Mouse (Mus musculus): Measurements from ENCODE around the gene Chst8. TPM values are rescaled to one million over a fixed set of nuclear protein-coding genes. Genes with fewer than 3 reads are reported as not detected.
A peak's percentile ranks its signal among the peaks of the same experiment; 100 is the strongest.

Gene Chst8
- total and polyA plus RNA-seq, 3 experiments = 0.22 TPM; not detected in 2

DNA sequence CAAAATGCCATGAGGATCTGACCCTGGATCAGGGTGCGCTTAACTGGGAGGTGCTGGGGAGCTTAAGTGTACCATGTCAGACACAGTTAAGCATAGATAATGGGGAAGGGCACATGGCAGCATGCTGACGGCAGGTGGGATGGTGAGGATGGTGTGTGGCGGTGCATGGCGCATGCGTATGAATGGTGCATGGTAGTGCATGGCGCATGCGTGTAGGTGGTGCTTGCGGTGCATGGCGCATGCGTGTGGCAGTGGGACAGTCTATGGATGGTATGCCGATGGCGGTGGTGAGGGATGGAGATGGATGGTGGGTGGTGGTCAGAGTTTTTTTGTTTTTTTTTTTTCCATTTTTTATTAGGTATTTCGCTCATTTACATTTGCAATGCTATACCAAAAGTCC, 118.6 kb downstream of the Chst8 start:
- Histone ChIP-seq H3K4me3 (ENCODE audit: low read depth, low read length) (peak overlapping the region; percentile 36; the same call in 1 of the 2 replicates), H3K9me3 (replicated peaks) (peaks cover 91% of the 10 kb centered on the region), H3K36me3 (replicated peaks) (no peaks in the 10 kb centered on the region), H3K4me1 (ENCODE audit: insufficient read depth, low read depth, low read length) (no peaks in the 10 kb centered on the region), H3K27me3 (ENCODE audit: insufficient read depth, low read length) (no peaks in the 10 kb centered on the region)
- no peak for TF ChIP-seq GATA1 (IDR thresholded peaks at IDR 0.05; ENCODE audit: borderline replicate concordance, low read length)
- no peak for TF ChIP-seq CTCF (IDR thresholded peaks at IDR 0.05; ENCODE audit: low read depth, low read length)
- TF ChIP-seq POLR2AphosphoS5 (IDR thresholded peaks at IDR 0.05; ENCODE audit: insufficient replicate concordance, low read depth, low read length) = no peak
- TF ChIP-seq TAL1 (conservative IDR thresholded peaks at IDR 0.05; ENCODE audit: low read depth, low read length) = no peak
- TF ChIP-seq GATA2 (IDR thresholded peaks at IDR 0.05; ENCODE audit: borderline replicate concordance, low read depth, low read length) = no peak
- no peak for ATAC-seq (ENCODE audit: extremely low read depth, insufficient number of reproducible peaks, low FRiP score, poor library complexity, severe bottlenecking)
- DNase-seq (ENCODE audit: low spot score) = no peak

GRCm38 (mm10) chr7:34693072-34693471, 119.4 kb downstream of the Chst8 start:
- H3K36me3 ChIP-seq (replicated peaks) = no peaks in the 10 kb centered on the region
- H3K27me3 ChIP-seq (ENCODE audit: insufficient read depth, low read length) = no peaks in the 10 kb centered on the region
- H3K4me3 ChIP-seq (ENCODE audit: low read depth, low read length) = no peak overlapping the region
- peaks cover 90% of the 10 kb centered on the region for H3K9me3 ChIP-seq (replicated peaks)
- H3K4me1 ChIP-seq (ENCODE audit: insufficient read depth, low read depth, low read length) = no peaks in the 10 kb centered on the region; the same call in 1 of the 2 replicates
- no peak for ATAC-seq (ENCODE audit: extremely low read depth, insufficient number of reproducible peaks, low FRiP score, poor library complexity, severe bottlenecking)
- DNase-seq (ENCODE audit: low spot score) = no peak
- no peak for TF ChIP-seq GATA2 (IDR thresholded peaks at IDR 0.05; ENCODE audit: borderline replicate concordance, low read depth, low read length)
- no peak for TF ChIP-seq TAL1 (conservative IDR thresholded peaks at IDR 0.05; ENCODE audit: low read depth, low read length)
- TF ChIP-seq CTCF (IDR thresholded peaks at IDR 0.05; ENCODE audit: low read depth, low read length) = no peak
- no peak for TF ChIP-seq POLR2AphosphoS5 (IDR thresholded peaks at IDR 0.05; ENCODE audit: insufficient replicate concordance, low read depth, low read length)
- TF ChIP-seq GATA1 (IDR thresholded peaks at IDR 0.05; ENCODE audit: borderline replicate concordance, low read length) = no peak

GRCm38 (mm10) chr7:34690111-34690510, 122.4 kb downstream of the Chst8 start:
- no peak for ATAC-seq (ENCODE audit: extremely low read depth, insufficient number of reproducible peaks, low FRiP score, poor library complexity, severe bottlenecking)

GRCm38 (mm10) chr7:34689028-34689427, 123.5 kb downstream of the Chst8 start:
- ATAC-seq (ENCODE audit: extremely low read depth, insufficient number of reproducible peaks, low FRiP score, poor library complexity, severe bottlenecking) (no peak), DNase-seq (ENCODE audit: low spot score) (no peak)
- Histone ChIP-seq H3K4me1 (ENCODE audit: insufficient read depth, low read depth, low read length) (no peaks in the 10 kb centered on the region; the same call in 1 of the 2 replicates), H3K9me3 (replicated peaks) (peaks cover 89% of the 10 kb centered on the region), H3K27me3 (ENCODE audit: insufficient read depth, low read length) (no peaks in the 10 kb centered on the region), H3K4me3 (ENCODE audit: low read depth, low read length) (no peak overlapping the region), H3K36me3 (replicated peaks) (no peaks in the 10 kb centered on the region)
- TF ChIP-seq POLR2AphosphoS5 (IDR thresholded peaks at IDR 0.05; ENCODE audit: insufficient replicate concordance, low read depth, low read length) (no peak), GATA1 (IDR thresholded peaks at IDR 0.05; ENCODE audit: borderline replicate concordance, low read length) (no peak), GATA2 (IDR thresholded peaks at IDR 0.05; ENCODE audit: borderline replicate concordance, low read depth, low read length) (no peak)

More at GRCm38 (mm10) chr7:34690111-34690510, 122.4 kb downstream of the Chst8 start:
- Histone ChIP-seq H3K27me3 (ENCODE audit: insufficient read depth, low read length) (no peaks in the 10 kb centered on the region), H3K4me1 (ENCODE audit: insufficient read depth, low read depth, low read length) (no peaks in the 10 kb centered on the region; the same call in 1 of the 2 replicates), H3K4me3 (ENCODE audit: low read depth, low read length) (no peak overlapping the region), H3K36me3 (replicated peaks) (no peaks in the 10 kb centered on the region), H3K9me3 (replicated peaks) (peaks cover 92% of the 10 kb centered on the region)
- DNase-seq (ENCODE audit: low spot score) = no peak
- TF ChIP-seq CTCF (IDR thresholded peaks at IDR 0.05; ENCODE audit: low read depth, low read length) (no peak), TAL1 (conservative IDR thresholded peaks at IDR 0.05; ENCODE audit: low read depth, low read length) (no peak)

- no peak for TF ChIP-seq POLR2AphosphoS5 (IDR thresholded peaks at IDR 0.05; ENCODE audit: insufficient replicate concordance, low read depth, low read length)
- no peak for TF ChIP-seq GATA2 (IDR thresholded peaks at IDR 0.05; ENCODE audit: borderline replicate concordance, low read depth, low read length)
- no peak for TF ChIP-seq GATA1 (IDR thresholded peaks at IDR 0.05; ENCODE audit: borderline replicate concordance, low read length)
- no peak for TF ChIP-seq CTCF (IDR thresholded peaks at IDR 0.05; ENCODE audit: low read depth, low read length)
- no peak for TF ChIP-seq TAL1 (conservative IDR thresholded peaks at IDR 0.05; ENCODE audit: low read depth, low read length)
- H3K27me3 ChIP-seq (ENCODE audit: insufficient read depth, low read length) = no peaks in the 10 kb centered on the region
- H3K4me3 ChIP-seq (ENCODE audit: low read depth, low read length) = no peak overlapping the region
- DNase-seq (ENCODE audit: low spot score) (no peak), ATAC-seq (ENCODE audit: extremely low read depth, insufficient number of reproducible peaks, low FRiP score, poor library complexity, severe bottlenecking) (no peak)
- H3K4me1 ChIP-seq (ENCODE audit: insufficient read depth, low read depth, low read length) = no peaks in the 10 kb centered on the region; the same call in 1 of the 2 replicates
- peaks cover 77% of the 10 kb centered on the region for H3K9me3 ChIP-seq (replicated peaks)
- H3K36me3 ChIP-seq (replicated peaks) = no peaks in the 10 kb centered on the region
Measured at GRCm38 (mm10) chr7:34685801-34686200, 126.7 kb downstream of the Chst8 start.

DNA sequence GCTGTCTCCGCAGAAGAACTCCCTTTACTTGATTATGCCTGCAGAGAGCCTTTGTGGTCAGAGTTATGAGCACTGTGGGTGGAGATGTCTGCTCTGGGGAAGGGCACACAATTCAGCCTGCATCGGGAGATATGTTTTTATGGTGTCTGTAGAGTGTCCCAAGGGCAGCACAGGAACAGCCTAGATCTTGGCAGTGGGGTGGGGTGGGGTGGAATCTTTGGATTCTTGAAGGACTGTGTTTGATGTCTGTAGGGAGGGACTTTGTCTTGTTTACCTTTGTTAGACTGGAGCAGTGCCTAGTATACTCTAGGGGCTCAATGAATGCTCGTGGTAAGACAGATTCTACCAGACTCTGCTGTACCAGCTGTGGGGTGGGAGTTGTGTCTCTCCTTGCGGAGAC, 127.3 kb downstream of the Chst8 start:
- Histone ChIP-seq H3K4me1 (ENCODE audit: insufficient read depth, low read depth, low read length) (no peaks in the 10 kb centered on the region; the same call in 1 of the 2 replicates), H3K27me3 (ENCODE audit: insufficient read depth, low read length) (no peaks in the 10 kb centered on the region)
- no peak for TF ChIP-seq GATA2 (IDR thresholded peaks at IDR 0.05; ENCODE audit: borderline replicate concordance, low read depth, low read length)
- TF ChIP-seq POLR2AphosphoS5 (IDR thresholded peaks at IDR 0.05; ENCODE audit: insufficient replicate concordance, low read depth, low read length) = no peak
- no peak for TF ChIP-seq TAL1 (conservative IDR thresholded peaks at IDR 0.05; ENCODE audit: low read depth, low read length)
- TF ChIP-seq CTCF (IDR thresholded peaks at IDR 0.05; ENCODE audit: low read depth, low read length) = no peak
- TF ChIP-seq GATA1 (IDR thresholded peaks at IDR 0.05; ENCODE audit: borderline replicate concordance, low read length) = no peak

More for the DNA sequence above, 127.3 kb downstream of the Chst8 start:
- Histone ChIP-seq H3K36me3 (replicated peaks) (no peaks in the 10 kb centered on the region), H3K4me3 (ENCODE audit: low read depth, low read length) (no peak overlapping the region), H3K9me3 (replicated peaks) (peaks cover 76% of the 10 kb centered on the region)
- DNase-seq (ENCODE audit: low spot score) = no peak
- ATAC-seq (ENCODE audit: extremely low read depth, insufficient number of reproducible peaks, low FRiP score, poor library complexity, severe bottlenecking) = no peak
